Mouse (Mus musculus) liver, embryonic 11.5 days (tissue): ENCODE data around the gene Slc22a19. TPM values are rescaled to one million over a fixed set of nuclear protein-coding genes. Genes with fewer than 3 reads are reported as not detected.

Experiments
- ATAC-seq: fragments of 200-750 bp; cut with Nextera tagmentation; replicated peaks from 2 replicates; pipeline ENCODE4 v1.8.0; 2017; ENCODE audit warnings: moderate number of reproducible peaks, mild to moderate bottlenecking, moderate TSS enrichment, moderate library complexity; ENCODE audit not compliant: low FRiP score
- DNase-seq: peaks from one replicate; pipeline ENCODE4 v3.0.0-alpha.2; 2017; ENCODE audit warnings: low spot score
- H3K27ac ChIP-seq: fragments of 300-500 bp; sonication (generic); 2 replicates; pipeline ENCODE4 v1.5.1; 2014; ENCODE audit warnings: mild to moderate bottlenecking, low read depth, low read length, control low read depth
- H3K27me3 ChIP-seq: fragments of 300-500 bp; sonication (generic); replicated peaks from 2 replicates; pipeline ENCODE4 v1.6.1; 2014; ENCODE audit warnings: low read length, mixed read lengths; ENCODE audit not compliant: control insufficient read depth, insufficient read depth
- H3K36me3 ChIP-seq: fragments of 300-500 bp; sonication (generic); 2 replicates; pipeline ENCODE4 v1.6.1; 2014; ENCODE audit warnings: mild to moderate bottlenecking, low read length, moderate library complexity, mixed read lengths; ENCODE audit not compliant: control insufficient read depth, insufficient read depth
- H3K4me1 ChIP-seq: fragments of 300-500 bp; sonication (generic); replicated peaks from 2 replicates; pipeline ENCODE4 v1.6.1; 2014; ENCODE audit warnings: low read length, mixed read lengths; ENCODE audit not compliant: control insufficient read depth, insufficient read depth
- H3K4me2 ChIP-seq: fragments of 300-500 bp; sonication (generic); 2 replicates; pipeline ENCODE4 v1.6.1; 2014; ENCODE audit warnings: mild to moderate bottlenecking, control low read depth, moderate library complexity
- H3K4me3 ChIP-seq: fragments of 300-500 bp; sonication (generic); 2 replicates; pipeline ENCODE4 v1.5.1; 2014; ENCODE audit warnings: low read depth, low read length, control low read depth
- H3K9ac ChIP-seq: fragments of 300-500 bp; sonication (generic); 2 replicates; pipeline ENCODE4 v1.6.1; 2014; ENCODE audit warnings: low read depth, low read length, control low read depth
- H3K9me3 ChIP-seq: fragments of 300-500 bp; sonication (generic); 2 replicates; pipeline ENCODE4 v1.6.1; 2016; ENCODE audit warnings: low read length, inconsistent platforms, mixed read lengths; ENCODE audit not compliant: control insufficient read depth
- polyA plus RNA-seq: library from polyadenylated mRNA; unstranded; fragments of >200 nt; fragmentation: Nextera tagmentation; extraction: Ambion mirVana; gene quantifications from 2 replicates; pipeline ENCODE4 v1.2.1, GENCODE M21; 2014

The Slc22a19 gene
- polyA plus RNA-seq, 1 experiment from 2014 or later: not detected

- DNase-seq (no peak), ATAC-seq (no peak)
- Histone ChIP-seq H3K27me3 (no peaks in the 10 kb centered on the region), H3K36me3 (no peaks in the 10 kb centered on the region), H3K9me3 (no peaks in the 10 kb centered on the region), H3K4me3 (no peak overlapping the region), H3K4me1 (no peaks in the 10 kb centered on the region), H3K9ac (no peak overlapping the region), H3K4me2 (no peak overlapping the region), H3K27ac (no peak overlapping the region)
Observed at GRCm38 (mm10) chr19:7633021-7633420, 78.1 kb downstream of the Slc22a19 start.

Other genes starting within 250 kb of the Slc22a19 start
- gene Rtn3, start 228.0 kb downstream of the Slc22a19 start, polyA plus RNA-seq: 77.3 and 78.3 TPM in 2 replicates
- gene Atl3, start 217.3 kb downstream of the Slc22a19 start, polyA plus RNA-seq: 10.7 and 11.2 TPM in 2 replicates
- gene Pla2g16, start 153.9 kb downstream of the Slc22a19 start, polyA plus RNA-seq: 16.0 TPM in 2 replicates
- gene Lgals12, start 104.1 kb downstream of the Slc22a19 start, polyA plus RNA-seq: not detected in 2 replicates
- not detected in 2 replicates for gene Hrasls5, start 98.8 kb downstream of the Slc22a19 start, polyA plus RNA-seq
- not detected in 2 replicates for gene Slc22a26, start 91.4 kb upstream of the Slc22a19 start, polyA plus RNA-seq